Mouse (Mus musculus) lung, embryonic 16.5 days (tissue): ENCODE measurements around the gene Pmepa1. TPM values are rescaled to one million over a fixed set of nuclear protein-coding genes. Genes with fewer than 3 reads are reported as not detected.

Source experiments
- ATAC-seq: fragments of 200-750 bp; cut with Nextera tagmentation; 2 replicates; pipeline ENCODE4 v1.8.0; 2017; ENCODE audit warnings: low read depth, mild to moderate bottlenecking, moderate library complexity
- H3K27ac ChIP-seq: fragments of 300-500 bp; sonication (generic); 2 replicates; pipeline ENCODE4 v1.5.1; 2014; ENCODE audit warnings: mild to moderate bottlenecking, control low read depth, low read length
- H3K27me3 ChIP-seq: fragments of 300-500 bp; sonication (generic); 2 replicates; pipeline ENCODE4 v1.6.1; 2014; ENCODE audit warnings: low read depth, low read length, mixed read lengths; ENCODE audit not compliant: control insufficient read depth, insufficient read depth
- H3K36me3 ChIP-seq: fragments of 300-500 bp; sonication (generic); 2 replicates; pipeline ENCODE4 v1.6.1; 2014; ENCODE audit warnings: low read length; ENCODE audit not compliant: control insufficient read depth, insufficient read depth
- H3K4me1 ChIP-seq: fragments of 300-500 bp; sonication (generic); replicated peaks from 2 replicates; pipeline ENCODE4 v1.6.1; 2014; ENCODE audit warnings: low read length, mixed read lengths; ENCODE audit not compliant: control insufficient read depth, insufficient read depth
- H3K4me2 ChIP-seq: fragments of 300-500 bp; sonication (generic); 2 replicates; pipeline ENCODE4 v1.6.1; 2014; ENCODE audit warnings: low read depth, low read length, control low read depth
- H3K4me3 ChIP-seq: fragments of 300-500 bp; sonication (generic); 2 replicates; pipeline ENCODE4 v1.5.1; 2014; ENCODE audit warnings: mild to moderate bottlenecking, low read length, control low read depth
- H3K9ac ChIP-seq: fragments of 300-500 bp; sonication (generic); 2 replicates; pipeline ENCODE4 v1.6.1; 2014; ENCODE audit warnings: low read length, control low read depth
- H3K9me3 ChIP-seq: fragments of 300-500 bp; sonication (generic); 2 replicates; pipeline ENCODE4 v1.6.1; 2016; ENCODE audit warnings: low read length; ENCODE audit not compliant: control insufficient read depth
- WGBS: fragments of 180-500 bp; shearing (Covaris S2); extraction: QIAGEN DNeasy Blood & Tissue Kit; methylation state at CpG from one replicate; pipeline ENCODE4 v1.1.7; 2014; 5-methylcytosine and 5-hydroxymethylcytosine counted together
- polyA plus RNA-seq: library from polyadenylated mRNA; unstranded; fragments of >200 nt; fragmentation: Nextera tagmentation; extraction: Ambion mirVana; gene quantifications from 2 replicates; pipeline ENCODE4 v1.2.1, GENCODE M21; 2015

The Pmepa1 gene
- polyA plus RNA-seq, result 7.0 and 7.5 TPM in 2 replicates

GRCm38 (mm10) chr2:173276409-173276808, at the start of gene Pmepa1:
Gene Pmepa1, minus strand, starts transcription at chr2:173276533.
- Histone ChIP-seq H3K9me3 (no peaks in the 10 kb centered on the region), H3K27me3 (no peaks in the 10 kb centered on the region), H3K4me3 (peak within 1 kb of the TSS; percentile 90), H3K36me3 (no peaks in the 10 kb centered on the region), H3K9ac (peak within 1 kb of the TSS; percentile 97), H3K4me1 (peaks cover 35% of the 10 kb centered on the region), H3K4me2 (peak within 1 kb of the TSS; percentile 80), H3K27ac (peak within 1 kb of the TSS; percentile 86)
- ATAC-seq, result peak; percentile 94
- WGBS, result under 1% methylated on average over 32 of the region's 61 CpGs

DNA sequence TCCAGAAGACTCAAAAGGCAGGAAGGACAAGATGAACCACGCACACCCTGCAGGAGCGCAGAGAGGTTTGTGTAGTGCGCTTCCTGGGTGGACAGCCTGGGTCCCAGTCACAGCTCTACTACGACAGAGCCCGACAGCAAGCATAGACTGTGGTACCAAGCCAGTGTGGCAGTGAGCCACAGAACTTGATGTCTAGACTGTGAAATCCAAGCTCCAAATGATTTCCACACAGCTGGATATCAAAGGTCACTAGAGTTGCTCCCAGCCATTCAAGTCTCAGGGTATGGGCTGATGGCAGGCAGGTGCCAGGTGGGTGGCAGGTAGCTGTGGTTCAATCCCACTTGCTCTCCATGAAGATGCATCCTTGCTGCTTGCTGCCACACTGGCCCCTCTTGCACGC, 45.4 kb upstream of the Pmepa1 start:
- no peak overlapping the region for H3K27ac ChIP-seq
- whole genome bisulfite sequencing, result 84% methylated on average over 6 of the region's 6 CpGs
- ATAC-seq, result no peak
- H3K36me3 ChIP-seq, result no peaks in the 10 kb centered on the region
- H3K4me2 ChIP-seq, result no peak overlapping the region
- H3K27me3 ChIP-seq, result no peaks in the 10 kb centered on the region
- H3K9ac ChIP-seq, result no peak overlapping the region
- no peaks in the 10 kb centered on the region for H3K9me3 ChIP-seq
- no peaks in the 10 kb centered on the region for H3K4me1 ChIP-seq
- no peak overlapping the region for H3K4me3 ChIP-seq

- Histone ChIP-seq H3K9me3 (no peaks in the 10 kb centered on the region), H3K27ac (no peak overlapping the region), H3K9ac (no peak overlapping the region), H3K4me3 (no peak overlapping the region), H3K27me3 (no peaks in the 10 kb centered on the region), H3K36me3 (no peaks in the 10 kb centered on the region), H3K4me1 (no peaks in the 10 kb centered on the region), H3K4me2 (no peak overlapping the region)
- 90% methylated on average over 2 of the region's 2 CpGs for WGBS
- no peak for ATAC-seq
Measured at GRCm38 (mm10) chr2:173321194-173321593, 44.9 kb upstream of the Pmepa1 start.

GRCm38 (mm10) chr2:173314291-173314690, 38.0 kb upstream of the Pmepa1 start:
- 75% methylated on average over 1 of the region's 1 CpGs for WGBS
- ATAC-seq, result no peak
- Histone ChIP-seq H3K36me3 (no peaks in the 10 kb centered on the region), H3K4me3 (no peak overlapping the region), H3K9ac (no peak overlapping the region), H3K9me3 (no peaks in the 10 kb centered on the region), H3K27ac (no peak overlapping the region), H3K4me2 (no peak overlapping the region), H3K27me3 (no peaks in the 10 kb centered on the region), H3K4me1 (no peaks in the 10 kb centered on the region)

DNA sequence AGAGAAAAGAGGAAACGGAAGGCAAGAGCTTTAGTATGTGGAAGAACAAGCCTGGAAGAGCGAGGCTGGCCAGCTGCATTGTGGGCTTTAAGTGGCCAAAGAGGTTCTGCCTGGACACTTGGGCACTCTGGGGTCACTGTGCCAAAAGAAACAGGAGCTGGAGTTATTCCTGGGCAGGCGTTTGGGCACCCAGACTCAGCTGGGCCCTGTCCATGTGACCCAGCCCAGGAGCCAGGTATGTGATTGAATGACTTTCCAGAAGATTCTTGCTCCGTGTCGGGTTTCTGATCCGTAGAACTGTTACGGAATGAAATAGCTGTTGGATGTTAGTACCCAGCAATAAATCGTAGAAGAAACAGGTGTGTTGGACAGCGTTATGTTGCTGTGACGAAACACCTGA, 32.2 kb upstream of the Pmepa1 start:
- Histone ChIP-seq H3K4me1 (peaks cover 11% of the 10 kb centered on the region), H3K27me3 (peaks cover 2% of the 10 kb centered on the region; the same call in 1 of the 2 replicates), H3K36me3 (no peaks in the 10 kb centered on the region), H3K9ac (no peak overlapping the region), H3K27ac (no peak overlapping the region), H3K4me3 (no peak overlapping the region), H3K9me3 (no peaks in the 10 kb centered on the region), H3K4me2 (no peak overlapping the region)
- no peak for ATAC-seq
- 86% methylated on average over 10 of the region's 10 CpGs for WGBS

- Histone ChIP-seq H3K4me2 (peak overlapping the region; percentile 29), H3K9ac (peak overlapping the region; percentile 8; the same call in 1 of the 2 replicates), H3K27ac (no peak overlapping the region), H3K36me3 (no peaks in the 10 kb centered on the region), H3K4me3 (no peak overlapping the region), H3K27me3 (peaks cover 2% of the 10 kb centered on the region; the same call in 1 of the 2 replicates), H3K9me3 (no peaks in the 10 kb centered on the region), H3K4me1 (peaks cover 11% of the 10 kb centered on the region)
- ATAC-seq, result no peak
- WGBS, result 15% methylated on average over 4 of the region's 4 CpGs
Measured at GRCm38 (mm10) chr2:173307984-173308383, 31.7 kb upstream of the Pmepa1 start.

GRCm38 (mm10) chr2:173307561-173307960, 31.2 kb upstream of the Pmepa1 start:
- Histone ChIP-seq H3K36me3 (no peaks in the 10 kb centered on the region), H3K4me1 (peaks cover 11% of the 10 kb centered on the region), H3K4me3 (no peak overlapping the region), H3K9ac (no peak overlapping the region), H3K27me3 (peaks cover 2% of the 10 kb centered on the region; the same call in 1 of the 2 replicates), H3K9me3 (no peaks in the 10 kb centered on the region), H3K4me2 (peak overlapping the region; percentile 29), H3K27ac (no peak overlapping the region)
- WGBS, result 3% methylated on average over 13 of the region's 18 CpGs
- ATAC-seq, result peak; percentile 68

GRCm38 (mm10) chr2:173306734-173307525, 30.6 kb upstream of the Pmepa1 start:
- Histone ChIP-seq H3K4me1 (peaks cover 11% of the 10 kb centered on the region), H3K27ac (no peak overlapping the region), H3K4me2 (no peak overlapping the region; the same call in 1 of the 2 replicates), H3K4me3 (no peak overlapping the region), H3K27me3 (peaks cover 2% of the 10 kb centered on the region; the same call in 1 of the 2 replicates), H3K36me3 (no peaks in the 10 kb centered on the region), H3K9me3 (no peaks in the 10 kb centered on the region), H3K9ac (no peak overlapping the region)
- ATAC-seq, result peak; percentile 64
- 33% methylated on average over 9 of the region's 11 CpGs for WGBS

GRCm38 (mm10) chr2:173305011-173305410, 28.7 kb upstream of the Pmepa1 start:
- H3K4me3 ChIP-seq, result no peak overlapping the region
- peaks cover 11% of the 10 kb centered on the region for H3K4me1 ChIP-seq
- H3K27ac ChIP-seq, result no peak overlapping the region
- H3K4me2 ChIP-seq, result no peak overlapping the region
- H3K27me3 ChIP-seq, result peaks cover 2% of the 10 kb centered on the region; the same call in 1 of the 2 replicates
- no peaks in the 10 kb centered on the region for H3K36me3 ChIP-seq
- no peak for ATAC-seq
- WGBS, result 23% methylated on average over 12 of the region's 12 CpGs
- H3K9ac ChIP-seq, result no peak overlapping the region
- no peaks in the 10 kb centered on the region for H3K9me3 ChIP-seq
